Comparison of ENCODE assay signal across 8 mouse cellular contexts in genomic region chrX:169994011-169994865, GRCm38 (mm10). TPM values are rescaled to one million over a fixed set of nuclear protein-coding genes. Genes with fewer than 3 reads are reported as not detected.
A peak's percentile ranks its signal among the peaks of the same experiment; 100 is the strongest.
DNase-seq lines count a peak whose midpoint lies in the region; ATAC-seq lines count a peak whose summit lies in the region.
"Not testable (repeated sequence)": the region's sequence is repeated elsewhere in the genome, so short reads cannot be mapped to it uniquely, and the experiment has no call there.

No protein-coding gene starts in this region.

- H3K36me3 ChIP-seq in midbrain, embryonic 11.5 days (ENCODE audit: control insufficient read depth, insufficient read depth, low read length): peaks cover 11% of the 10 kb centered on the region

- peaks cover 14% of the 10 kb centered on the region for H3K9me3 ChIP-seq in midbrain, embryonic 11.5 days (ENCODE audit: control insufficient read depth, low read length)

- not testable (repeated sequence) for H3K4me2 ChIP-seq in midbrain, embryonic 11.5 days

- peak; percentile 63 for DNase-seq in A20 (ENCODE audit: low read depth, low spot score)
- DNase-seq in R1 (ENCODE audit: low read depth, low spot score): peak; percentile 67
- DNase-seq in cerebellum, adult 11-12 months: peak; percentile 69
- DNase-seq in gastrocnemius, postnatal 25 days: peak; percentile 44
- DNase-seq in kidney, postnatal 10 days: peak; percentile 82
- peak; percentile 35 for DNase-seq in midbrain, embryonic 11.5 days (ENCODE audit: low spot score, missing footprints)
- peak; percentile 61 to 66 for DNase-seq in spleen, postnatal 14 days (ENCODE audit: low spot score in 2 of 2)
- DNase-seq in thymus, postnatal 4 days: peak; percentile 80

- H3K27ac ChIP-seq in midbrain, embryonic 11.5 days (ENCODE audit: low read depth, low read length): not testable (repeated sequence)

- not testable (repeated sequence) for ATAC-seq in midbrain, embryonic 11.5 days (ENCODE audit: low FRiP score)

- not testable (repeated sequence) for H3K4me1 ChIP-seq in midbrain, embryonic 11.5 days (ENCODE audit: control insufficient read depth, insufficient read depth, low read length)

- not testable (repeated sequence) for H3K4me3 ChIP-seq in midbrain, embryonic 11.5 days (ENCODE audit: low read depth, low read length)

- 43% methylated on average over 1 of the region's 33 CpGs for WGBS in midbrain, embryonic 11.5 days

- not testable (repeated sequence) for H3K27me3 ChIP-seq in midbrain, embryonic 11.5 days (ENCODE audit: control insufficient read depth, insufficient read depth, low read length)

- not testable (repeated sequence) for H3K9ac ChIP-seq in midbrain, embryonic 11.5 days (ENCODE audit: low read length)

RNA-seq across cellular contexts. Expression of gene Gm21887, which starts 15.2 kb away (rescaled TPM):
- 10 to 100 TPM; 31.6 to 43.1 TPM for total RNA-seq in gastrocnemius, postnatal 25 days (2021)
- 177 and 189 TPM in 2 replicates for polyA plus RNA-seq in midbrain, embryonic 11.5 days (2014; fragmentation: Nextera tagmentation; extraction: Ambion mirVana)
